Mouse (Mus musculus) liver, postnatal 0 days (tissue): Measurements from ENCODE around the gene Pde4d.

ENCODE experiments used
- CTCF ChIP-seq: sonication (generic); IDR thresholded peaks from 2 replicates; pipeline ENCODE4 v1.5.1; 2016; ENCODE audit warnings: antibody characterized with exemption, low read depth
- EP300 ChIP-seq: IDR thresholded peaks from 2 replicates; pipeline ENCODE4 v1.6.1; 2016; ENCODE audit warnings: antibody characterized with exemption, low read depth, mild to moderate bottlenecking

DNA sequence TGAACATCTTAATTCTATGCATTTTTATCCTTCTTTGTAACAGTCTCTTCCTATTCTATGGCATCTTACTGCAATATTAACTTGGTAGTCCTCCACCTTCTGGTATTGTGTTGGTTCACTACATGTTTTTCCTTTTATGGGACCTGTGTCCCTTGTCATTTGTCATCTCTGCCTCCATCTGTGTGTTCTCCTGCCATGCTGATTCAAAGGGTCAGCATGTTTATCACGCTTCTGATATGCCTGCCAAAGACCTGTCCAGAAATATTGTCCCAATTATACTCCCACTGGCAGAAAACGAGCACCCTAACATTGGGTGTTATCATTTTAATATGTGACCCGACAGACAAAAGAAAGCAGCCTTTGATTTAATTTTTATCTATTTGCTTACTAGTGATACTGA is 386.6 kb downstream of the Pde4d start:
- TF ChIP-seq CTCF: no peak
- TF ChIP-seq EP300: no peak
